Mouse (Mus musculus): Measurements from ENCODE around the gene Eif4a2.
"Not testable (repeated sequence)": the region's sequence is repeated elsewhere in the genome, so short reads cannot be mapped to it uniquely, and the experiment has no call there.

DNA sequence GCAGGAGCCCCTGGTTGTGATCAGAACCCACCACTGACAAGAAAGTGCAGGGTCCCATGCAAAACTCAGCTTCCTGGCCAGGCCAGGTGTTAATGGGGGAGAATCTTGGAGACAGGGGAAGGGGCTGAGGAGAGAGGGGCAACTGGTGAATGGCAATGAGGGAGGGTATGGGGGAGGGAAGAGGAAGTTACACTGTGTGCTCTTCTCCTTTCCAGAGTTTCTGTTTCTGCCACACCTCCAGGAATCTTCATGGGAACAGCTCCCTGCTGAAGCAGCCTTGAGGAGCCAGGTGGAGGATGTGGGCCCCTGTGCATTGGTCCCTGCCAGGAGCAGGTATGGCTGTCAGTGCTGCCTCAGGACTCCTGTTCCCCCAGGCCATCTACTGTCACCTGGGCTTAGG, 15.9 kb upstream of the Eif4a2 start:
- TF ChIP-seq CTCF (IDR thresholded peaks at IDR 0.05; ENCODE audit: low read depth); EP300 (optimal IDR thresholded peaks at IDR 0.05): not testable (repeated sequence)

Measured in stomach, postnatal 0 days (tissue).